Mouse (Mus musculus): ENCODE measurements around the gene Stip1.
A peak's percentile ranks its signal among the peaks of the same experiment; 100 is the strongest.
"Not testable (repeated sequence)": the region's sequence is repeated elsewhere in the genome, so short reads cannot be mapped to it uniquely, and the experiment has no call there.

The Stip1 gene

DNA sequence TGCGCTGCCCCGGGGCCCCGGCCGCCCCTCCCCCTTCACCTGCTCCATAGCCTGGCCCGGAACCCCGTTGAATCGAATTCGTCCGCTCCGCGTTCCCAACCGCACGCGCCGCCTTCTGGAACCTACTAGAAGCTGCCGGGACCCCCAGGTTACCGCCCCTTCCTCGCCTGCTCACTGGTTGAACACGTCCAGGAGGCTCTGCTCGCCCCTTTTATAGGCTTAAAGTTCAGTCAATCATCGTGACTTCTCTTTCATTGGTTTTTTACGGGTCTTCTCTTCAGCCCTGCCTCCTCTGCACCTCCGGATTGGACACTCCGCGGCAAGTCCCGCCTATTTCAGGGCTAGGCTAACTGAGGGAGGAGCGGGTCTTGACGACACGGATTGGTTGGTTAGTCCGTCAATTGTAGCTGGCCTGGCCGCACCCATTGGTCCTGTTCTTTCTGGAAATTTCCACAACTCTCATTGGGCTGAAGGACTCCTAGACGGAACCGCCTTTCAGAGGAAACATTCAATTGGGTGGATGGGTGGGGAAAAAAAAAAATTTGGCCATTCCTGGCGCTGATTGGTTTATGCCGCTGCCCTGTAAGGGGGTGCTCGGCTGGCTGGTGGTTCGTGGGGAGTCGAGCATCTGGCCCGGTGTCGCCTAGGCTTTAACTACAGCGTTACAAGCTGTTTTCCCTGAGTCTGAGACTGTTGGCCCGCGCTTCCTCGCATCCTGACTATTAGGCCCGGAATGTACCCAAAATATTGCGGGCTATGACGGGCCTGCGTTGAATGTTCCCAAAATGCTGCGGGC lies at the start of gene Stip1:
Stip1 (minus strand) TSS at position 127 of the 796 bp plus-strand sequence.
- peak; percentile 98 for DNase-seq

DNA sequence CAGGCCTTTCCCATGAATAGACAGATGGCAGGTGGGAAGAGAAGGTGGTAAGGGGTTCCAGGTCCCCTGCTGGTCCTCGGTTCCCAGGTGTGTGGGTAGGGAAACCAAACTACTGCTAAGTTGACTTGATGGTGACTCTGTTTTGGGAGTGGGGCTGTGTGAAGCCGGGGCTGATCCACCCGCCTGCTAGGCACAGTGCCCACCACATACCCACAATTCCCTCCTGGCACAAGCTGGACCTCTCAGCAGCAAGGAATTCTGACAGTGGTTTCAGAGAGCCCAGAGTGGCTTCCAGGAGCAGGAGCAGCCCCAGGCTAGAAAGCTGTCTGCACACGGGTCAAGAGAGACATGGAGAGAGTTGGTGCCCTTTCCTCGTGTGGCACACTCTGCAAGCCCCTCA lies 49.3 kb upstream of the Stip1 start:
- no peak for DNase-seq

DNA sequence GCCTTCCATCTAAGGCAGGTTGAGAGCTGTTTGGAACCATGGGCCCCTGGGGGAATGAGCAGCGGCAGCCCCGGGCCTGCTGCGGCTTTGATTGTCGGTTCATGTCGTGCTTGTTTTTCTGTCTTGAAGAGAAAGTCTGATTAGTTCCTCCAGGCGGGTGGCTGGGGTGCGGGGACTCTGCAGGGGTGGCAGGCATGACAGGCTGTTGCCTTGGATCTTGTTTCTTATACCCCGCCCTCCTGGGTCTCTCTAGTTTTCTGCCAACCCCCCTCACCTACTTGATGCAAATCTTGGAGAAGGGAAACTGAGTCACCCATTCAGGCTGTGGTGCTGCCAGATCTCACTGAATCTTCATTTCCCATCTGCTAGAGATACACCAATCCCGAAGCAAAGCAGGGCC lies 48.8 kb upstream of the Stip1 start:
- DNase-seq = no peak

DNA sequence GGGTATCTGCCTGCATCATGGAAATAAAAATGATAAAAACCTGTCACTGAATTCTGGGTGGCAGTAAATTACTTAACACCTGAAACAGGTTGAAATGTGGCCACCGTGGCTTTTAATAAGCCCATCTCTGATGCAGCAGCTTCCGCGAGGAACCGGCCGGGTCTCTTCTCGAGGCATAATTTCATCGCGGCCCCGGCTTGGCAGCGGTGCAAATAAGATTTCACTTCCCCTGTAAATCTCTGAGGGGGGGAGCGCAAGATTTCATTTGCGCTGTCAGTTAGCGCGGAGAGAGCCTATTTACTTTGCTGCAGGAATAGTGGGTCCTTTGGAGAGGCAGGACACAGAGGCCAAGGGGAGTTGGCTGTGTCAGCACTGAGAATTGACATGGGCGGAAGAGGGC lies 45.0 kb upstream of the Stip1 start:
- DNase-seq = no peak

DNA sequence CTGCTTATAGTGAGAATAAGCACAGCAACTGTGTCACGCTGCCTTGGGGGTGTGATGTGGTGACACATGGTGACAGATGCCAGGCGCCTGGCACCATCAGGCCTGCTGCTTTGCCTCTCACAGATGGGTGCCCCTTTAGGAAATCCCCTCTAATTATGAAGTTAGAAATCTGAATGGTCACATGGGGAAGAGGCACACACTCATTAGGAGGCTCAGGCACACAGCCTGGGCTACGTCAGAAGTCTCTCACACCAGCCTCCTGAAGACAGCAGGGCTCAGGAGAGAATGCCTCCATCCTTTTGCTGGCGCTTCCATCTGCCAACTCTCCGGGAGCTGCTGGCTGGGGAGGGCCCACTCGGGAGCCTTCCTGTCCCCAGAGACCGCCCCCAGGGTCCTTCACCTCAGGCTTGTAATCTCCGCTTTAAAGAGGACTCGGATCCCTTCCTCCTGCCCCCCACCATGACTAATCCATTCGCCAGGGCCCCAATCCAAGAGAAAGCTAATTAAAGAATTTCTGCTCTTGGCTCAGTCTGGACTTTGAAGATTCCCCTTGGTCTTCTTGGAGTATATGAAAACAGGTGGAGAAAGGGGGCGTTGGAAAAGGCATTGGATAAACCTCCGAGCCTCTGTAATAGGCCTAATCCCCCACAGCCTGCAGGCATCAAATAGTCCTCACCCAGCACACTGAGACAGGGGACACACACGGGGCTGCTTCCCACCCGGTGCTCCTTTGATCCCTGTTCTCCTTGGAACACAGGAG lies 43.4 kb upstream of the Stip1 start:
- no peak for DNase-seq

DNA sequence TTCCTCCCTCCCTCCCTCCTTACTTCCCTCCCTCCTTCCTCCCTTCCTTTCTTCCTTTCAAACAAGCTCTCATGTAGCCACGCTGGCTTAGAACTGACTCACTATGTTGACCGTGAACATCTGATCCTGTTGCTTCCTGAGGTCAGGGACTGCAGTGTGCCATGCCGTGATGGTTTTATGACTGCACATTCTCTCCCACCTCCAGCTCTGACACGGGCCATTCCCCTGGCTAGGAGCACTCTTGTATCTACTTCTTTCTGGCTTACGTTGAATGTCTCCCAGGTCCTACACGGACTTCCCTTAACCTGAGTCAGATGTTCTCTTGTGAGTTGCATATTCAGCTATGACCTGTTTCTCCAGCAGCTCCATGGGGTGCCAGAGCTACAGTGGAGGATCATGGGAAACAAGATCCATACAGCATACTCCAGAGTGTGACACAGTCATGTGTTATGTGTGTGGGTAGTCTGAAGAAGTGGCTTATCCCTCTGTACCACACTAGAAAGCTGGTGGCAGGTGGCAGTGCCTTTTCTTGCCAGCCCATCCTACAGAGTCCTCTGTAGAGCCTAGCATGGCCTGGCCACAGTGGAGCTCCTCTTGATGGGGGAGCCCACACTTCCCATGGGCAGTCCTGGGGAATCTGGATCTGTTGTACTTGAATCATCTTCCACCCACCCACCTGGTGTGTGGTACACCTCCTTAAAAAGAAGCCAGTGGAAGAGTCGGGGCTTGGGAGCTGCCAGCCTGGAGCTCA lies 41.9 kb upstream of the Stip1 start:
- no peak for DNase-seq

DNA sequence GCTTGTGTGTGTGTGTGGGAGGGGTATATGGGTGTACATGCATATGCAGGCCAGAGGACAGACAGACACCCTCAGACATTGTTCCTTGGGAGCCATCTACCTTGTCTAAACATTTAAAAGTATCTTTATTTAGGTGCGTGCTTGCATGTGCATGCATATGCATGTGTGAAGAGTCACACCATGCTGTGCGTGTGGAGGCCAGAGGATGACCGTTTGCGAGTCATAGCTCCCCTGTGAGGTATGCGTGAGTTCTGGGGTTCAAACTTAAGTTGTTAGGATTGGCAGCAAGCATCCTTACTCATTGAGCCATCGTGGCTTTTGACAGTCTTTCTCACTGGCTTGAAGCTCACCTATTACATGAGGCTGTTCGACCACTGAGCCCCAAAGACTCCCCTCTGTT lies 38.5 kb upstream of the Stip1 start:
- no peak for DNase-seq

DNA sequence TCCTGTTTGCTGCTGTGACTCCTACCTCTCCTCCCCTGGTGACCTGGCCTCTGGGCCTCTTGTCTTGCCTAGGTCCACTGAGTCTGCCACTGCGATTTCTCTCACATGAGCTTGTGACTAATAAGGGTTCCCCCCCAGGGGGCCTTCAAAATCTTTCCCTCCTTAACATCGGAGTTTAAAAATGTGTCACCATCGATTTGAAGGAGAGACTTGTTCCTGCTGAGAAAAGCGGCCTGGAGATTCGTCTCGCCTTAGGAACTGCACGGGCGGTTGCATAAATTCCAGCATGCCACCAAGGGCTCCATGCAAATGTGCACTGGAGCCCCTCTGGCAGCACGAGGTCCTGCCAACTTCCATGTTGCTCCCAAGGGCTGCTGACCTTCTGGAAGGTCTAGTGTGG lies 37.9 kb upstream of the Stip1 start:
- no peak for DNase-seq

DNA sequence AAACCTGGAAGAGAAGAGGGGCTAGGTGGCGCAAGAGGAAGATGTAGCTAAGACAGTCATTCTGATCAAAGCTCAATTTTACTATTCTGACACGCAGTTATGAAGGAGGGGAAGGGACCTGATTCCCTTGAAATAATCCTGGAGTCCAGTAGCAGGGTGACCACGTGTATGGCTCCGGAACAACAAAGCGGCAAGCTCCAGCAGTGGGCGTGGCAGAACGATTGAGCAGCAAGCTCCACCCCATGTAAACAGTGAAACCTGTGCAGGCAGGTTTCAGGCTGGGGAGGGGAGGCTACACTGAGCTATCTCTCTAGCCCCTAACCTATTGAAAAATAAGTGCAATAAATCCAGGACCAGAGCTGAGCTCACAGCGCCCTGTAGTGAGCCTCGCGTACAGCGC lies 35.6 kb upstream of the Stip1 start:
- DNase-seq = not testable (repeated sequence)

DNA sequence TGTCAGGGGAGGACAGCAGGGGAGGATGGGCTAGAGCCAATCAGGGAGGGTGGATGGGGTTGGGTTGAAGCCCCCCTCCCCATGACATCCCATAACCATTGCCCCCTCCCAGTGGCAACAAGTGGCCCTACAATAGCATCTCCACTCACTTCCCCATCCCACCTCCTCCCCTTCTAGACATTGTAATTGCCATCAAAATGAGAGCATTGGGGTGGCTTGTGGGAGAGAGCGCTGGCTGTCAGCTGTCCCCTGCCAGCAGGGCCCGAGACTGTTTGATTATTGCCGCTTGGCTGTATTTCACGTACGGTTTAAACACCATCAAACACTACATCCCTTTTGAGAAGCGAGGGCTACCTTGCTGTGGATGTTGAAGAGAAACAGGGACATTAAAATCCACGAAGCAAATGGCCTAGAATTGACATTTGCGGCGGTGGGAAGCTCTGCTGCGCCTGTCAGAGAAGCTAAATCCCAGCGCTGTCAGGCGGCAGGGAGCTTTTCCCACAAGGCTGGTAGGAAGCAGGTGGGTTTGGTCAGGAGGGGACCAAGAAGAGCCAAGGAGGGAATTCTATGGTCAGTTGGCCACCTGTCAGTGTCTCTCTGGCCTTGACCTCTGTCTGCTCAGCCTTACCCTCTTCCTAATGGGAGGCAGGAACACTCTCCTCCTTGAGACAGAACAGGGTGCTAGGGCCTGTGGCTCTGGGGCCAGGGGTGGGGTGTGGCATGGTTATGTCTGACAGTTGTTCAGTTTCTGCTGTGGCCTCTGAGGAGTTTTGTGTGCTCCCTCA lies 34.4 kb upstream of the Stip1 start:
- DNase-seq = no peak

DNA sequence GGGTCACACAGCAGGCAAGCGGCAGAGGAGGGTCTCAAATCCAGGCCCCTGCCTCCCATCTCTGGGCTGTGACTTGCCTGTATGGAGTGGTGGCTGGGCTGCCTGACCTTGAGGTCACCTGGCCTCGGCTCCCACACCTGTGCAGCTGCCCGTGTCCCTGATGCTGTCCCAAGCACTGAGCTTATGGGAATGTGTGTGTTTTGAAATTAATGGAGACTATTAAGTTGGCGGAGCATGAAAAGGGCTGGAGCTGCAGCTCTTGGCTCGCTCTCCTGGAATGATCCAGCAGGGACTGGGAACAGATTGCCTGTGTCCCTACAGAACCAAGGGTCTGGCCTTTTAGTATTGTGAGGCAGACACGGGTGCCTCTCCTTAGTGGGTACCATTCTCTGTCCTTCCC lies 32.5 kb upstream of the Stip1 start:
- DNase-seq = no peak

DNA sequence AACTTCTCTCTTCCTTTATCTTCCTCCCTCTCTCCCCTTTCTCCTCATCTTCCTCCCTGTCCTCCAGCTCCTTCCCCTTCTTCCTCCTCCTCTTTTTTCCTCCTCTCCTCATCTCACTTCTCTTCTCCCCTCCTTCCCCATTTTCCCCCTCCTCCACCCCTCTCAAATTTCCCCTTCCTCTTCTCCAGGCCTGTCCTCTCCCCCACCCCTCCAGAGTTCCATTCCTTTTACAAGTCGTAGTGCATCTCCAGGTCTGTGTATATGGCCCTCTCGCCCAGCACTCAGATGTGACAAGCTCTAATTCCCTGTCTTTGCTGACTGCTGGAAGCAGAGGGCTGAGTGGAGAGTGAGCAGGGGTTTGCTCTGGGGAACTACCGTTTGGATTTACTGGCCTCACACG lies 31.0 kb upstream of the Stip1 start:
- DNase-seq = no peak

DNA sequence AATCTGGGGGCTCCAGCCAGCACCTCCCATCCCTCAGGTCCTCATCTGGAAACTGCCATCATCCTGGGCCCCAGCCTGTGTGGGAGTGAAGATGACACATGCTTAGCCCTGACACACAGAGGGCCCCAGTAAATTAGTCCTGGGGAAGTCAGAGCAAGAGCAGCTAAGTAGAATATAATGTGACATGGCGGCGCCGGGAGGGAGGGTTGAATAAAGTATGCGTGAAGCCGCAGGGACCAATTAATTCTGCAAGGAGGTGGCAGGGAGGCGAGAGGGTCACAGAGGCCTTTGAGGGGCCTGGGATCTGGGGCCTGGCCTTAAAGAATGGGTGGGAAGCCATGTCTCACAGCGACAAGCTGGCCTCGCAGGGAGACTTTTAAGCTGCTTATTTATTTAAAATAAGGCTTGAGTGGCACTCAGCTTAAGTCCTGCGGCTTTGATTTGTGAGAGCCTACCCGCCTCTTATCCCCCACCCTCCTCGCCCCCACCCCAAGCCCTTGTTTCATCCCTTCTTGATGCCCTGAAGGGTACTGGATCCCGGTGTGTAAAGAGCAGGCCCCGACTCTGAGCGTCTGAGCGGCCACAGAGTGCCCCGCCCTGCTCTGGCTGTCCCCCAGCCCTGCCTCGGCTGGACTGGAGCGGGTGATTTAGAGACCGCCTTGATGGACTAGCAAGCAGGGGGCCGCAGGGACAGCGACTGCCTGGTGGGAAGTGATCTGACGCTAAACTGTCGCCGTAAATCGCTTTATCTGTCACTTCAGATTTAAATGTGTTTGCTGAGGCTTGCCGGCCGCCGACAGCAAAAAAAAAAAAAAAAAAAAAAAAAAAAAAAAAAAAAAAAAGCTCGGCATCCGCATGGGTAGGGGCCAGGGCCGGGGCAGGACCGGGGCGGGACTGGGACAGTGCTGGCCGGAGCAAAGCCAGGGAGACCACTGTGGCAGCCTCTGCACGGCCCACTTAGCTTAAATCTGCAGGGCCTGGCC lies 30.3 kb upstream of the Stip1 start:
- peak; percentile 43 for DNase-seq

DNA sequence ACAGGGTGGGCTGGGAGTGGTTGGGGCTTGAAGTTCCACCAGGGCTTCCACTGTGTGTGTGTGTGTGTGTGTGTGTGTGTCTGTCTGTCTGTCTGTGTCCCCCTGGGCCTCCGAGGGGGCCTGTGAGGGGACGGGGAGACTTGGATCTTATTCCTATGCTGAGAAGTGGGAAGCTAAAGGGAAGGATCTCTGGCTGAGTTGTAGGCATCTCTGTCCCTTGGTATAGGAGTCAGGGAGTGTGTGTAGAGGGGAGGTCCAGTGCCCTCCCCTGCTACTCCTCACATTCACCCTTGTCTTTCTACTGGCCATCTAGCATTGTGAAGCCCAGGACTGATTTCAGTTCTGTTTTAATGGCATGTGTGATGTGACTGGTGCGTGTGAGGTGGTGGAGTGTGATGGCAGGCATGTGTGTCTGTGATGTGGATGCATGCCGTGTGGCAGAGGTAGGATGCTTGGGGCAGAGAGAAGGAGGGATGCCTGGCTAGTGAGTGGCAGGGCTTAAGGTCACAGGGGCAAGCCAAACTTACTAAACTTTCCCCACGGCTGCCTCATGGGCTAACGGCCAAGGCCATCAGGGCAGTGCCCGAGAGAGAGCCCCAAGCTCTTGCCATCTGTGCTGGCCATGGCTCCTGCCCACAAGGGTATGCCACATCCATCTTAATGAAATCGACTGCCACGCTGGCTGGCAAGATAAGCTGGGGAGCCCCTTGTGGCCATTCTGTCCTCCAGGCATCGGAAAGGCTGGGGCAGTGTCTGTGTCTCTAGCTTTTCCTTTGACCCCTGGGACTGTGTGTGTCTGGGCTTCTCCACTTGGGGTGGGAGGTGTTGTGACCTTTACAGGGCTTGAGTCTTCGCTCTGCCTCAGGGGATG lies 29.1 kb upstream of the Stip1 start:
- DNase-seq = no peak

DNA sequence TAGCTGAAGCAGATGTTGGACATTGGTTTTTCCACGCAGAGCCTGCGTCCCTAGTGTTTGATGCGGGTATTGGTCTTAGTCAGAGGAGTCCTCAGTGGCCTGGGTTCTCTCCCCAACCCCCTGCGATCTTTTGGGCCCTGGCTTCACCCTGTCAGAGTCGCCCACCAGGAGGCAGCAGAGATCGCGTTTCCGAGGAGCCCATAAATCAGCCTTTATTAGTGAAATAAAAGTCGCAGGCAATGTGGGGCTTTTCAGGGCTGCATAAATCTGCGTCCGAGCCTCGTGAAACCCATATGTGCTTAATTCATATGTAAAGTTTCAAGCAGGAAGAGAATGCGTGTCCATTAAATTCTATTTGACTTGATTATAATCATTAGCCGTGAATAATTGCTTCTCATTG lies 28.4 kb upstream of the Stip1 start:
- DNase-seq = peak; percentile 88

DNA sequence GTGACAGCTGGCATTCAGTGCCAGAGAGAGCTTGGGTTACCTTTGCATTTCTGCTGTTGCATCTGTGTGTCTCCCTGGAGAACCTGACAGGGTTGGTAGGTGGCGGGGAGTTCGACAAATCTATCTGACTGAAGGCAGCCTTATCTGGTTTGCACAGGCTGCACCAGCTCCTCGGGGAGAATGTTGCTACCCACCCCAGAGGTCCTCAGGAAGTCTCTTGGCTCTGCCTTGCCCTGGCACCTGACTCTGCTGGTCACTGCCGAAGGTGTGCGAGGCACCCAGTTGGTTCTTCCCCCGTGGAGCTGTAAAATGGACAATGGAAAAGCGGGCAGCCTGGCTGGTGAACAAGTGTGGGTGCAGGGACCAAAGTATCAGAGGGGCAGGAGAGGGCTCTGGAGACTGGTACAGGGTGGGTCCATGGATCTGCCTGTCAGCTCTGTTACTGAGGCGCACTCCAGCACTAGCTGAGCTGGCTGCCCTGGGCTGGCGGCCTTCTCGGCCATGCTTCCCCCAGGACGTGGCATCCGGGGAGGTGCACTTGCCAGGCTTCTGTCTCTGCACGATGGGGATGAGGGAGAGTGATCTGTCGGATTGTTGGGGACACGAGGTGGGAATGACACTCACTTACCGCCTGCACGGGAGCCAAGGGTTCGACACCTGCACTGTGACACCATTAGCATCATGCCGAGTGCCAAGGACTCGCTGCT lies 27.7 kb upstream of the Stip1 start:
- DNase-seq = no peak

DNA sequence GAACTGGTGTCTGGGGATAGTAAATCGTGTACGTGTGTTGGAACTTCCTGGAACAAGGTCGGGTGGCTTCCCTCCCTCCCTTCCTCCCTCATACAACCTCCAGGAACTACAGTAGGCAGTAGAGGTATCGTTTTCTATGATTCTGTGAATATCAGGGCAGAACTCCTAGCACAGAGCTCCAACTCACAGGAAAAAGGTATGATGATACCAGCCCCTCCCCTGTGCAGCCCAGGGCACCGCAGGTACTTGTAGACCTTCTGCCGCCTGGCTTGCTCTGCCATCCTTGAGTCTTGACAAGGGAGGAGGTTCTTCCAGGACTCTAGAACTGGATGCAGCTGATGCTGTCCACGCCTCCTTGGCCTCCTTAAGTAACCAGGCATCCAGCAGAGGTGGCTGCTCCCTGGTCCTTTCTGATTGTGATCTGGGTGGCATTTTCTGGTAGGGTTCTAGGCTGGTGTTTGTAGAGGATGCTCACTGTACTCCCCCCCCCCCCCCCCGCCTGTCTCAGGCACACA lies 27.1 kb upstream of the Stip1 start:
- DNase-seq = no peak

DNA sequence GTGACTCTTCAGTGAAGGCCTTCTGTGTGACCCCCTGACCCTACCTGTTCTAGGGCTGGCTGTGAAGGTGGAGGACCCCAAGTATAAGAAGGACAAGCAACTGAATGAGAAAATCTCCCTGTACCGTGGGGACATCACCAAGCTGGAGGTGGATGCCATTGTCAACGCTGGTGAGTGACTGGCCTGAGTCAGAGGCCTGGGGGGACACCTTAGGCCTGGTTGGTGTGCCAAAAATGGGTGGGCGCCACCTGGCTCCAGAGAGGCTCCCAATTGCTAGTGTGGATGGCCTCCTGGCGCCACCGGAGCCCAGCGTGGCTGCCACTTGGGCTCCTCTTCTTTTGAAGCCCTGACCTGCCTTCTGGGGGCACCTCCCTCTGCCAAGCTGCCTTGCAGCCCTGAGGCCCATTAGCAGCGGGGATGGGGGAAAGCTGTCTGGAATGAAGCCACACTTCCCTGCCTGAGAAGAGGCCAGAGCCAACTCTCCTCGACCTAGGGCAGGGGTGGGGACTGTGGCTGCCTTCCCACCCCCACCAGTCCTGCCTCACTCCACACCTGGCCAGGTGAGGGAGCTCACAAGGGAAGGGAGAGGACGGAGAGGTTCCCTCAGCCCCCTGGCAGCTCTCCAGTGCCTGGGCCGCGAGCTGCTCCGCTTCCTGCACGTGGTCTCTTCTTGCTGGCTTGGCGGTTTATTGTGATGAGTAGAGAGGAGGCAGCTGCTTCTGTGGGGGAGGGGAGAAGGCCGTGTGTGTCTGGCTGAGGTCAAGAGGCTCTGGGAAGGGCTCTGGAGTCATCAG lies 26.5 kb upstream of the Stip1 start:
- DNase-seq = peak; percentile 31

DNA sequence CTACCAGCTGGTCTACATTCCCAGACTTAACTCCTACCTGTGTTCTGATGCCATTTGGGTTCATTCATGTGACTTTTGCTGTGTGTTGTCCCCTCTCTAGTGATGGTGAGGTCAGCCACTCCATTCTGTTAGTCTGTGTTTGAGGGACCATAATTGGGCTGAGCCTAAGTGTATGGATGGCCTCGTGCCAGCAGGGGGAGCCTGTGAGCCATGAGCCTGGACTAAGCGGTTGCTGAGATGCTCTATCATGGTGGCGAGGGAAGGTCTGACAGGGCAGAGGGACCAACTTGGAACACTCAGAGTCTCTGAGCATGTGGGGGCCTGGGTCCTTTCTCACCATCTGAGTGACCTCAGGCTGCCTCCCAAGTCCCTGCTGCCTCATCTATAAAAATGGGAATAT lies 24.8 kb upstream of the Stip1 start:
- DNase-seq = peak; percentile 89

Measured in lung, postnatal 14 days (tissue).